28 mouse cellular contexts compared by ENCODE assay signal in genomic region chr5:87568845-87569244, GRCm38 (mm10). TPM values are rescaled to one million over a fixed set of nuclear protein-coding genes. Genes with fewer than 3 reads are reported as not detected.
DNase-seq lines count a peak whose midpoint lies in the region; ATAC-seq and TF ChIP-seq lines count a peak whose summit lies in the region.
"Had no signal": no experiment of that assay in that cellular context is flagged by ENCODE, and none has a peak within 500 bp of the region (broad histone marks: within the 10 kb centered on the region; RNA-seq: fewer than 3 reads in every experiment).

Gene Sult1d1 (minus strand): TSS chr5:87569027.

- no peak within 1 kb of the TSS for H3K27ac ChIP-seq in intestine, embryonic 16.5 days (ENCODE audit: low read length)
- no peak within 1 kb of the TSS for H3K27ac ChIP-seq in kidney, embryonic 16.5 days (ENCODE audit: low read length)
- no peak within 1 kb of the TSS for H3K27ac ChIP-seq in stomach, embryonic 16.5 days (ENCODE audit: low read length)
- H3K27ac ChIP-seq: forebrain, embryonic 10.5 days; heart, embryonic 10.5 days; hindbrain, embryonic 12.5 days; left cerebral cortex, adult 2 months; liver, embryonic 14.5 days had no signal

- TF ChIP-seq POLR2A in lung, adult 2 months (IDR thresholded peaks at IDR 0.05; ENCODE audit: borderline replicate concordance, extremely low read depth, low read depth, low read length) = no peak

- 0 out of 2 replicates have a peak within 1 kb of the TSS, but pooled peaks have one; percentile 14 for H3K4me3 ChIP-seq in intestine, embryonic 16.5 days (ENCODE audit: low read length)
- H3K4me3 ChIP-seq in kidney, embryonic 16.5 days (ENCODE audit: low read length) = no peak within 1 kb of the TSS
- H3K4me3 ChIP-seq in stomach, embryonic 16.5 days (replicated peaks; ENCODE audit: low read length) = no peak within 1 kb of the TSS
- H3K4me3 ChIP-seq in lung, adult 2 months (replicated peaks; ENCODE audit: extremely low read depth, low read depth, low read length) = no peak within 1 kb of the TSS
- H3K4me3 ChIP-seq: forebrain, embryonic 10.5 days; heart, embryonic 10.5 days; hindbrain, embryonic 12.5 days; left cerebral cortex, adult 2 months; myocyte had no signal

- WGBS in intestine, embryonic 16.5 days = 52% methylated on average over 5 of the region's 5 CpGs
- 64% methylated on average over 5 of the region's 5 CpGs for WGBS in kidney, embryonic 16.5 days
- WGBS in stomach, embryonic 16.5 days = 61% methylated on average over 5 of the region's 5 CpGs
- 64% methylated on average over 5 of the region's 5 CpGs for WGBS in lung, adult 2 months

- TF ChIP-seq CTCF in lung, adult 2 months (IDR thresholded peaks at IDR 0.05; ENCODE audit: insufficient read depth, low read length) = no peak

- H3K4me2 ChIP-seq in intestine, embryonic 16.5 days (ENCODE audit: low read depth, low read length) = no peak within 1 kb of the TSS
- no peak within 1 kb of the TSS for H3K4me2 ChIP-seq in kidney, embryonic 16.5 days (replicated peaks; ENCODE audit: low read depth, low read length)
- H3K4me2 ChIP-seq in stomach, embryonic 16.5 days (ENCODE audit: low read depth, low read length) = no peak within 1 kb of the TSS
- H3K4me2 ChIP-seq: hindbrain, embryonic 12.5 days had no signal

- 0 out of 2 replicates have a peak, but pooled peaks cover 3% of the 10 kb centered on the region for H3K4me1 ChIP-seq in intestine, embryonic 16.5 days (ENCODE audit: control insufficient read depth, insufficient read depth, low read length)
- no peaks in the 10 kb centered on the region for H3K4me1 ChIP-seq in kidney, embryonic 16.5 days (ENCODE audit: insufficient read depth, low read length)
- no peaks in the 10 kb centered on the region for H3K4me1 ChIP-seq in stomach, embryonic 16.5 days (ENCODE audit: control insufficient read depth, insufficient read depth, low read length)
- no peaks in the 10 kb centered on the region for H3K4me1 ChIP-seq in lung, adult 2 months (ENCODE audit: control insufficient read depth, insufficient read depth, low read length)
- H3K4me1 ChIP-seq: forebrain, embryonic 10.5 days; heart, embryonic 10.5 days; hindbrain, embryonic 12.5 days had no signal

- H3K27me3 ChIP-seq in intestine, embryonic 16.5 days (replicated peaks; ENCODE audit: control insufficient read depth, insufficient read depth, low read length) = no peaks in the 10 kb centered on the region
- no peaks in the 10 kb centered on the region for H3K27me3 ChIP-seq in kidney, embryonic 16.5 days (ENCODE audit: insufficient read depth, low read length)
- no peaks in the 10 kb centered on the region for H3K27me3 ChIP-seq in stomach, embryonic 16.5 days (ENCODE audit: control insufficient read depth, insufficient read depth, low read length)
- H3K27me3 ChIP-seq: hindbrain, embryonic 12.5 days had no signal

- DNase-seq in kidney, adult 11 months = peak; percentile 25
- no peak for DNase-seq in kidney, postnatal 4 days
- no peak for DNase-seq in lung, adult 2 months
- no peak for DNase-seq in frontal cortex, postnatal 14 days (ENCODE audit: low spot score in 2 of 2)
- DNase-seq in lung, postnatal 14 days = no peak
- DNase-seq: adrenal gland, postnatal 10 days; cerebellum, adult 11-12 months; cerebellum, postnatal 14 days; forebrain, postnatal 0 days; heart, postnatal 14 days; layer of hippocampus, adult 9-11 months; left cerebral cortex, postnatal 4 days; lung, postnatal 10 days; midbrain, embryonic 14.5 days; thymus, postnatal 25 days had no signal

- no peaks in the 10 kb centered on the region for H3K9me3 ChIP-seq in intestine, embryonic 16.5 days (ENCODE audit: control insufficient read depth, low read length)
- H3K9me3 ChIP-seq in kidney, embryonic 16.5 days (ENCODE audit: low read length) = no peaks in the 10 kb centered on the region
- no peaks in the 10 kb centered on the region for H3K9me3 ChIP-seq in stomach, embryonic 16.5 days (replicated peaks; ENCODE audit: control insufficient read depth, low read length)
- H3K9me3 ChIP-seq: forebrain, embryonic 10.5 days; G1E; heart, embryonic 10.5 days; hindbrain, embryonic 12.5 days had no signal

- no peak within 1 kb of the TSS for H3K9ac ChIP-seq in intestine, embryonic 16.5 days (ENCODE audit: low read depth, low read length)
- H3K9ac ChIP-seq in kidney, embryonic 16.5 days (replicated peaks; ENCODE audit: low read length) = no peak within 1 kb of the TSS
- no peak within 1 kb of the TSS for H3K9ac ChIP-seq in stomach, embryonic 16.5 days (ENCODE audit: low read length)
- H3K9ac ChIP-seq: forebrain, postnatal 0 days; hindbrain, embryonic 12.5 days; liver, embryonic 14.5 days had no signal

- H3K36me3 ChIP-seq in intestine, embryonic 16.5 days (ENCODE audit: control insufficient read depth, insufficient read depth, low read length) = no peaks in the 10 kb centered on the region
- H3K36me3 ChIP-seq in kidney, embryonic 16.5 days (ENCODE audit: insufficient read depth, low read length) = no peaks in the 10 kb centered on the region
- no peaks in the 10 kb centered on the region for H3K36me3 ChIP-seq in stomach, embryonic 16.5 days (ENCODE audit: control insufficient read depth, insufficient read depth, low read length)
- H3K36me3 ChIP-seq: forebrain, embryonic 10.5 days; G1E; heart, embryonic 10.5 days; hindbrain, embryonic 12.5 days had no signal

- ATAC-seq in intestine, embryonic 16.5 days = peak; percentile 98
- ATAC-seq in kidney, embryonic 16.5 days (ENCODE audit: low FRiP score, low TSS enrichment) = no peak; the same call in 1 of the 2 replicates
- peak; percentile 62; the same call in 1 of the 2 replicates for ATAC-seq in stomach, embryonic 16.5 days (ENCODE audit: insufficient read depth, low FRiP score)
- ATAC-seq: activated CD4-positive, CD25-positive, alpha-beta regulatory T cell, adult 4 months; forebrain, postnatal 0 days had no signal

RNA-seq across cellular contexts. Expression of gene Sult1d1, which starts in this region (rescaled TPM):
- polyA plus RNA-seq in intestine, embryonic 16.5 days (2015; fragmentation: Nextera tagmentation; extraction: Ambion mirVana) = 66.6 and 85.2 TPM in 2 replicates
- polyA plus RNA-seq in kidney, embryonic 16.5 days (2015; fragmentation: Nextera tagmentation; extraction: Ambion mirVana) = 66.8 and 72.1 TPM in 2 replicates
- 39.8 and 40.5 TPM in 2 replicates for polyA plus RNA-seq in stomach, embryonic 16.5 days (2015; fragmentation: Nextera tagmentation; extraction: Ambion mirVana)
- 0.74 and 1.3 TPM in 2 replicates for polyA plus RNA-seq in lung, adult 2 months (2012; rRNA removed)
- polyA plus RNA-seq: forebrain, embryonic 10.5 days; forebrain, postnatal 0 days; G1E; heart, embryonic 10.5 days; hindbrain, embryonic 12.5 days; midbrain, embryonic 14.5 days; myocyte; neural tube, embryonic 14.5 days; testis, adult 2 months had no signal

Comparison
In these comparisons a context has a peak if more than half of its experiments do, and no peak if none do; other contexts are left out.
1. RNA of gene Sult1d1 (polyA plus RNA-seq): 66.8 to 72.1 TPM in kidney, embryonic 16.5 days, 66.6 to 85.2 TPM in intestine, embryonic 16.5 days and 39.8 to 40.5 TPM in stomach, embryonic 16.5 days; 0.74 to 1.3 TPM in lung, adult 2 months; every median in the first group is over 10 times any median in the second.